Mouse (Mus musculus) A20 (cell line): ENCODE data around the gene Rap1gds1.

Experiments used
- DNase-seq: peaks from one replicate; pipeline ENCODE4 v3.0.0-alpha.2; 2011; ENCODE audit warnings: low read depth, low spot score

Rap1gds1 gene

DNA sequence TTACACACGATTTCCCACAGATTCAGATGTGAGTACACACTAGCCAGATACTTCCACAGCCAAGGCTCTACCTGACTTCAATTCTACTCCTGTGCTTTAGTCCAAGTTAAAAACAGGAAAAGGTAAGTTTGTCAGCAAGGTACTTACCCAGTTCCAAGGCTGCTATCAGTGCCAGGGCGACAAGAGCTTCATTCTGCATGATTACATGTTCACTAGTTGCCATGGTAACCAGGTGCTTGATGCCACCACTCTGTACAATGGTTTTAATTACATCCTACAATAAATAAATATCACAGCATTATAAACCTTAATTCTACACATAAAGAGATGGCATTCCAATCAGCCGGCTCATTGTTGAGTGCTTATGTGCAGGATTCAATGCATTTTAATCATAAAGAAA is 129.5 kb downstream of the Rap1gds1 start:
- no peak for DNase-seq

DNA sequence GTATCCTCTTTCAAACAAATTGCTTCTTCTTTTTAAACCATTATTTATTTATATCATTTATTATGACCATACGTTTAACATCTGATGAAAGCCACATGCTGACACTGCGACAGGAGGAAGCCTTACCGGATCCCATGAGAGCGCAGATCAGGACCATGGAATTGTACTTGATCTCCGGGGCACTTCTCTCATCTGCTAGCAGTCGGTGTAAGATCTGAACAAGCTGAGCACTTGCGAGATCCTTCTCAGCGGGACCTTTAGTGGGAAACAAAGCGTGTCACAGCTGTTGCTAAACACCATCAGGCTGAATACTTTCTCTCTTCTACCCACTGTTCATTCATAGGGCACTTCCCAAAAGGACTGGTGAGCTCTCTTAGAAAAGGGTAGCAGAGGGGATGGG is 133.4 kb downstream of the Rap1gds1 start:
- no peak for DNase-seq

DNA sequence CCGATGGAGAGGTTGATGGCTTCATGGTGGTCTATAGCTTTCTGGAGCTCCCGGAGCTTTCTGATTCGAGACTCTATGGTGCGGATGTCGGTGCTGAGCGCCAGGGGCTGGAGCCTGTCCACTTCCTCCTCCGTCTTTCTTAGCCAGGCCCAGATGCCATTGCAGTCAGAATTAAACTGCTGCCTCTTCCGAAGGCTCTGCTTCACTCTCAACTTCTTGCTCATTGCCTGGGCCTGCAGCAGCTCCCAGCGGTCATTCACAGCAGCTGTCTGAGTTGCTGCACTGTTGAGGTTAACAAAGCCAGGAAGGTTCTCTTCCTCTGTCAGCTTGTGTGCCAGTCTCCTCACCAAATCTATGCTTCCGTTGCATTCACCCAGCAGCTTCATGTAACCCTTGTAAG is 137.8 kb downstream of the Rap1gds1 start:
- no peak for DNase-seq

DNA sequence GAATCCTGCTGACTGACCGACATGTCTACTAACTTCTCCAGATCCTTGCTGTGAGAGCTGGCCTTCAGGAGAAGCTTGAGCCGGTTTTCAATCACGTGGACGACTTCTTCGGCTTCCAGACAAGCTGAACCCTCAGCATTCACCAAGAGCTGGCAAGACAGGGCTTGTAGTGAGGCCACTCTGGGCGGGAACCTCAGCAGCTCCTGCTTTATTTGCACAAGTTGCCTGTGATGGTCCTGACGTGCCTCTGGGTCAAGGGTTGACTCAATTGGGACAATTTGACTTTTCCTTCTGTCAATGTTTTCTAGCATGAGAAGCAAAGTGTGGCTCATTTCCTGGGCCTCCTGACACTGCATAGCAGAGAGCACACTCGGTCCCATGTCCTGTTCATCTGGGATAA is 138.2 kb downstream of the Rap1gds1 start:
- no peak for DNase-seq

DNA sequence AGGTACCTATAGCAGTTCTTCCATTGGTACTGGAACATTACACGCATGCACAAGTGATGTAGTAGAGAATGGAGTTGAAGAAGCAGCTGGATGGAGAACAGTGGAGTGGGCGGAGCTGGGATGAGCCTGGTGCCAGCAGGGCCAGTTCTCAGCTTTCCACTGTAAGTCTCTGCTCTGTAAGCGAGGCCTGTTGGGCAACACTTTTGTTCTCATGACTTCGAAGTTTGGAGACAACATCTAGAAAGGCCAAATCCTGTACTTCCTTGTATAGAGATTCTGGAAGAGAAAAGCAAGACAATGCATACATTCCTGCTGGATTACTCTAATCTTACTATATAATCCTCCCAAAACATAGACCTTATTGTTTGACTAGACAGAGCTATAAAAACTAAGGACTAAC is 147.6 kb downstream of the Rap1gds1 start:
- DNase-seq: no peak

DNA sequence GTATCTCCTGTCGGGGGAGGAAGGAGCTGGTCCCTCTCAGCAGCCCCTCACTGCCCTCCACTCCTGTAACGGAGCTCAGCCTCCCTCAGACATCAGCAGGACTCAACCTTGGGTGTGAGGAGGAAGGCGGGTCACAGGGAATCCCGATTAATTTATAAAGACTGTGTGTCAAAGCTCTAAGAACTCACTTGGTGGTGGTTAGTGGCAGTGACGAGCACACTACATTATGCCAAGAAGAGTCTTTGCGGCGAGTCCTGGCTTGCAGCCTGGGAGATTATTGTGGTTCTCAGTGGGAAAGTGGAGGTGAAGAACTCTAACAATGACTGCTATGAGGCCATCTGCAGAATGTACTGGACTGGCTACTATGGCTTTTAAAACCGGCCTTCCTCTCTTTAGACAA is 148.8 kb downstream of the Rap1gds1 start:
- no peak for DNase-seq

DNA sequence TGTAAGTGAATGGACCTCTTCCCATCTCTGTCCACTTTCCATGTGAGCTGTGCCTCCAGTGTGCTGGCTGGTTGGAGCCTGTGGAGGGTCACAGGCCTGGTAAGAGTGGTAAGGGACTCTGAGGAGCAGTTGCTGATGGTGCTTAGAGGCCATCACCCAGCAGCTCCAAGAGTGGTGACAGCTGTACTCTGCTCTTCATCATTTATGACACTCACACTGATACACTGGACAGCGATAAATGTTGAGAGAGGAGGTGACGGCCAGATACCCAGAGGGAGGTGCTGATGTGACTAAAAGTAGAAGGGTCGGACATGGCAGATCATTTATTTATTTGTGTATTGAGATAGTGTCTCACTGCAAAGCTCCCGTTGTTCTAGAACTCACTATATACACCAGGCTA is 156.8 kb downstream of the Rap1gds1 start:
- no peak for DNase-seq

DNA sequence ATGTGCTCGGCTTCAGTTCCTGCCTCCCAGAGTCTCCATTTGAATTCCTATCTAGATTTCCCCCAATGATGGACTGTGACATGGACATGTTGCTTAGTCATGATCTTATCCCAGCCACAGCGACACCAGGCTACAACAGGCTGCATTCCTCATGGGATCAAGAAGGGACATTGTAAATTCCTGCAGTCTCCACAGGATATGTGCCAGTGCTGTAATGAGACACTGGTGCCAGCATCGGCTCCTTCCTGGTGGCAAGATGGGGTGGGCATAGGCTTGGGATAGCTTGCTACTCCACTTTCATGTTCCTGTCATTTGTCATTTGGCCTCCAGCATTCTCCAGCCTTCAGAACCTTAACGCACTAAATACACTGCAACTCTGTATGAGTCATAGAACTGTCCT is 158.0 kb downstream of the Rap1gds1 start:
- no peak for DNase-seq

DNA sequence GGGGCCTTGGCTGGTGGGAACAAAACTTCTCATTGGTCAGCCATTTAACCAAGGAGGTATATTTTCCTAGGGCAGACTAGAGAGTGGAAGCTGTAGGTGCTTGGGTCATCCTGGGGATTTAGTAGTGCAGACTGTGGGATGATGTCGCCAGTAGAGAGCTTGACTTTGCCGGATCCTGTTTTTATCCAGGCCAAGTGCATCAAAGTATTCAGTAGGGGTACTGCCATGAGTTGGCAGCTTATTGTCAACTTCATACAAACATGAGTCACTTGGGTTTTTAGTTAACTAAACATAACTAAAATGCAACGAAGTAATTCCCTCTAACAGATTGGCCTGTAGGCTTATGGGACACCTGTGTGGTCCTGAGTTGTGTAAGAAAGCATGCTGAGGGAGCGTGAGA is 158.4 kb downstream of the Rap1gds1 start:
- no peak for DNase-seq

DNA sequence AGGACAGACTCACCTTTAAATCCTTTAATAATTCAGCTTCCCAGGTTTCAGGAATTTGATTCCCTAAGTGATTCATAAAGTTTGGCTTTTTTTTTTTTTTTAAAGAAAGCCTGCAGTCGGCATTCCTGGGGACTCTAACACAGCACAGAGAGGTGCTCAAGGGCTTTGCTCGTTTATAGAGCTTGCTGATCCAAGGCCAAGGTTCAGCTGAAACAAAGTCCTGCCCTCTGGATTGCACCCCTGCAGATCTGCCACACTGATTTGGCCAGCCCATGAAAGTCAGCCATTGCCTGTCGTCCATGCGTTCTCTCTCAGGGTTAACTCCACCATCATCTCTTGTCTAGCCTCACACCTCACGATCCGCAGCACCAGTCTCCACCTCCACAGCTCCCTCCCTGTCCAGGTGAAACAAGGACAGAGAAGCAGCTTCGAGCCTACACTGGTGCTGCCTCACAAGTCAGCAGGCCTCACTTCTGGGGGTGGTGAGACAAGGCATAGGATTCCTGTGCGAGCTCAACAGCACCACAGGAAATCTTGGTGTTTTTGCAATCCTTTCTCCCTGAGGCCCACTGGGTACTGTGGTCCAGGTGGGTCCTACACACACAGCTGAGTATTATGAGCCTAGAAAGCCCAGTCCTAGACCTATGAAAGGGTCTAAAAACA is 160.2 kb downstream of the Rap1gds1 start:
- DNase-seq: no peak

DNA sequence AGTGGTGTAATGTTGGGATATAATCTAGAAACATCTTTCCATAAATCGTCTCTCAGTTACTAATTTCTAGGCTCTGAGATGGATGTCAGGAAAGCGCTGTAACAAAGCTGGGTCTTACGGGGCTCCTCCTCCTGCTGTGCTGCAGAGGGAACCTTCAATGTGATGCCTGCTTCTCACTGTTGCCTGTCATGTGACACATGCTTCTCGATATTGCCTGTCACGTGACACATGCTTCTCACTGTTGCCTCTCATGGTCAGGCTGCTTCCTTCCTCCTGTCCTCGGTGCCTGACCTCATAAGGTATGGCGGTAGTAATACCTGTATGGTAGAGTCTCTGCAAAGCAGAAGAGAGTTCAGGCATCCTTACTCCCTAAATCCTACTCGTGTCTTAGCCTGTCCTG is 162.5 kb downstream of the Rap1gds1 start:
- DNase-seq: no peak

DNA sequence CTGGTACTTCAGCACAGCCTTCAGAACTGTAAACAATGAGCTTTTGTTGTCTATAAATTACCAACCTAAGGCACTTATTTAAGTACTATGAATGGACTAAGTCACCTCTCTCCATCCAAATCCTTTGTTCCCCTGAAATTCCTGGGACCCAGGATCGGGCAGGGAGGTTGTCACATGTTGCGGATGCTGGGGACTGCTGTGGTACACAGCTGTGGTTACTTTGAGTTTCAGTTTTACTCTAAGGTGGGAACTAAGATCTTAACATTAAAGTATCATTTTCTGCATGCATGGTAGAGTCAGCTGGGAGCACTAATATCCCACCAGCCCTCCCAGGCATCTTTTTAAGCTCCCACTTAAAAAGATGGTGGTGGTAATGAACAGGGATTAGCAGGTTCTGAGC is 165.7 kb downstream of the Rap1gds1 start:
- peak; percentile 57 for DNase-seq

DNA sequence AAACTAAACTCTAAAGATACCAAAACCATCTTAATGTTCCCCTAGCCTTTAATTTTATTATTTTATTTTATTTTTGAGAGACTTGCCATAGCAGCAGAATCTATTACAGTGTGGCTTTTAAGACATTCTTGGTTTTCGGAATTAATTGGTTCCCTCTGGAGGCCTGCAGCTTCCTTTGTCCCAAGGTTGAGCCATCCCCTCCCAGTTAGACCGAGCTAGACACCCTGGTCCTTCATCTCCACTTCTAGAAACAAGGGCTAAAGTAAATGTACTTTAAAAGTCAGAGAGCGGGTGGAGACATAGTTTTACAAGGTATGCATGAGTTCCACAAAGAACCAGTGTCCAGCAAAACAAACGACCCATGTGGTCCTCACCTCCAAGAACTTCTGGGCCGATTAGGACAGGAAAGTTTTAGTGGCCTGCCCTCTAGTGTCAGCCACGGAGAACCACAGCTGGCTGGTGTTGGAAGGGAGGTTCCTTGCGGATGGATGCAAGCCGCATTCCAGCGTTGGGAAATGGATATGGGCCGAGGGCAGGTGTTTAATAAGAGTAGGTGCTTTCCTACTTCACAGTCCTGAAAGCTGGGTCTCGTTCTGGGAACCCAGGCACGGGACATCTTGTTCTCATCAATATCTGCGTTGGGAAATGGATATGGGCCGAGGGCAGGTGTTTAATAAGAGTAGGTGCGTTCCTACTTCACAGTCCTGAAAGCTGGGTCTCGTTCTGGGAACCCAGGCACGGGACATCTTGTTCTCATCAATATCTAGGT is 168.7 kb downstream of the Rap1gds1 start:
- DNase-seq: peak; percentile 58

DNA sequence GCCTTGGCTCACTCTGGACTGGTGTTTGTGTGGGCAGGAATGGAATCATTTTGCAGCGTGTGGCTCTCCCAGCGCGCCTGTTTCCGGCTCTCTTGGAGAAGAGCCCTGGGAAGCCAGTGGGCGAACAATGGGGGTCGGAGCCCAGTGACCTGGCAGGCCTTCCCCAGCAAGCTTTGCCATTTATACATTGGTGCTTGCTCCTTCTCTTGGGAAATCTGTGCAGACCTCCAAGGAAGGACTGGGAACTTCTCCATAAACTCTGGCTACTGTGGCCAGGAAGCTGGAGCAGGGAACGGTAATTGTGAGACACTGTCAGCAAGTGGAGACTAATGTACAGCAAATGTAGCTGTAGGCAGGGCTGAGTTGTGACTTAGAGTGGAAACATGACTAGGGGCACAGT is 169.3 kb downstream of the Rap1gds1 start:
- no peak for DNase-seq

DNA sequence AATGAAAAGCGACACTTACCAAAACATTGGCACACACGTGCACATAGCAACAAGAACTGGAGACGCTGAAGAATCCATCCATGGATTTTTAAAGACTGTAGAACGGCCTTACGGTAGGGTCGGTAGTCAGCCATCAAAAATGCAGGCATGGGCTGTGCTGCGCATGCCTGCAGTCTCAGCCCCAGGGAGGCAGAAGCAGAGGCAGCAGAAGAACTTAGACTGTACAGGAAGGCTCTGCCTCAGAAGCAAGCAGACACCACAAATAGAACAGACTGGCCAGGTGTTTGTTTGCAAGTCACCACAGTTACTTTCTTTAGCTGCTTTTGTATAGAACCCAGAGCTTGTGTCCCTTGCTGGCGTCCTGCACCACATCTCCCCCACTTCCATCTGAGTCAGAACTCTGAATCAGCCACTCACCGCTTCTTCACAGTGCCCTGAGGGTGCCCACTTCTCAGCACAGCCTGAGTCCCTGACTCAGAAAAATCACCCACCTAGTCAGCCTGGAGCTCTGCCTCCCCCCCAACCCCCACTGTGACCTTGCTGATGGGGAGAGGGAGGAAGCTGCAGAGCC is 174.3 kb downstream of the Rap1gds1 start:
- peak; percentile 89 for DNase-seq

DNA sequence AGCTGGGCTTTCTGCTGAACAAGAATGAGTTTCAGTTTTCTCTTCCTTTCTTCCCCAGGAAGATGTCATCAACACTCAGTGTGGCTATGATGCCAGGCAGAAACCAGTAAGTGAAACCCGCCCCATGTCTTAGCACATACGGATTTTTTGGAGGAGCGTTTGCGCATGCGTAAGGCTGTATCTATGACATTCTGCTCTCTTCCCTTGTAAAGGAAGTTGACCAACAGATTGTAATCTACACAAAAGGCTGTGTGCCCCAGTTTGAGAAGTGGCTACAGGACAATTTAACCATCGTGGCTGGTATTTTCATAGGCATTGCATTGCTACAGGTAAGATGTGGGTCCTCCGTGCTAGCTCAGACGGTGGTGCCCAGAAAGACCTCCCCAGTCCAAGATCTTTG is 176.9 kb downstream of the Rap1gds1 start:
- DNase-seq: no peak

DNA sequence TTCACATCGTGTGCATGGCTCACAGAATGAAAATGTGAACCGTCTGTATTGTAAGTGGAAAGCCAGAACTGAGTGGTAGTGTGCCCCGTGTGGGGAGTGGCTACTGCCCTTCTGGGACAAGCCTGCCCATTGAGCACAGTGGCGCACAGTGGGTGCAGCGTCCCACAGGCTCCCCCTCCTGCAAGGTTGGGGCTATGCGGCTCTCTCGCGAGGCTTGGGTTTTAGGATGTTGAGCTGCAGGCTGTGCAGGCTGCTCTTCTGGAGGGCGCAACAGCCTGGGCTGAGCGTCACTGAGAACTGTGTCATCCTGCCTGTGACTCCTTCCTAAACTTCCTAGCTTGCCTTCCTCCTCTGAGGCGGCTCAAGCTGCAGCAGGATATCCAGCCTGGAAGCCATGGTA is 177.5 kb downstream of the Rap1gds1 start:
- DNase-seq: no peak

DNA sequence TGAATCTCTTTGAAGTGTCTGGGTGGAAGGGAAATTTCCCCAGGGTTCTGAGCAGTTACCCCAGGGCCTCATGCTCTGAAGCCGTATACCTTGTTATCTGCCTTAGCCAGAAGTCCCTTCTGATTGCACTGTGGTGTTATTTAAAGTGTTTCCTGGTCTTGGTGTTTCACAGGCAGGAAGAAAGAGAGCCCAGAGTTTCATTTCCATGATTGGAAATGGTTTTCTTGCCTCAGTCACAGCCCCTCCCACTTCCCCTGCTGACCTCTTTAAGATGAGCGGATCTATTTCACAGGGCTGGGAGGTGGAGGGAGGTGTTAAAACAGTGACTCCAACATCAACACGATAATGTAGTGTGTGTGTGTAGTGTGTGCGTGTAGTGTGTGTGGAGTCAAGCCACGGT is 181.5 kb downstream of the Rap1gds1 start:
- DNase-seq: no peak

DNA sequence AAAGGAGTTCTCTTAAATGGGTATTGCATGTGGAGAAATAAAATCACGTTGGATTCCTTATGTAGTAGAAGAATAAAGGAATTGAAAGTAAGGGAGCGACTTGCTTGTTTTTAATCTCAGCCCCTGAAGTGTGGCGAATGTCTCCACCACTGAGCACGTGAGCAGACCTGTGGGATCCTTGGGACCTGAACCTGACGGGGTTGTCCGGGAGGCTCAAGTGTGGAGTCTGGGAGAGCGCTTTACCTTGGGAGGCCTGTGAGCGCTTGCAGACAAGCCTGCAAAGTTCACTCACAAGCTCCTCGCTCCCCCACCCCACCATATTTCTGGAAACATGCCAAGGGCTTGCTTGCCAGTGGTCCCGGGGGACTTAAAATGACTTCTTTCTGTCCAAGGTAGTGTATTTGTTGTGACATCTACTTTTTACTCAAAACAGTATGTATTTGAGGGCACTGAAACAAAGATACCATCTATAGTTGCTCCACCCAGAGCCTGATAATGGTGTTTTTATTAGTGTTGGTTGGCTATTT is 185.2 kb downstream of the Rap1gds1 start:
- no peak for DNase-seq

DNA sequence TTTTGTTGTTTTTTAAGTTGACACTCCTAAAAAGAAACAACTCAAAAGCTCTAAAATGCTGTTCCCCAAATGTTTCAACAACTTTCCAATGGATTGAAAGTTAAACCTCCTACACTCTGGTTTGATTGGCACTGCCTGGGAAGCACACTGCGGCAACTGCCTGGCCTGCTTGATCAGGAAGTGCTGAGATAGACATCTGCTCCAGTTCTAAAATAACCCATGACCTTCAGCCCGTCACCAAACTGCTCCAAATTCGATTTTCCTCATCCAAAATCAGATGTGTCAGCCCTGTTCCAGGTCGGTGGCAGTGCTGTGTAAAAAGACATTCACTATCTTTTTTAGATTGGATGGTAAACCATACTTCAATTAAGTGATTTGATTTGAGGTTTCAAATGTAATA is 185.8 kb downstream of the Rap1gds1 start:
- no peak for DNase-seq

DNA sequence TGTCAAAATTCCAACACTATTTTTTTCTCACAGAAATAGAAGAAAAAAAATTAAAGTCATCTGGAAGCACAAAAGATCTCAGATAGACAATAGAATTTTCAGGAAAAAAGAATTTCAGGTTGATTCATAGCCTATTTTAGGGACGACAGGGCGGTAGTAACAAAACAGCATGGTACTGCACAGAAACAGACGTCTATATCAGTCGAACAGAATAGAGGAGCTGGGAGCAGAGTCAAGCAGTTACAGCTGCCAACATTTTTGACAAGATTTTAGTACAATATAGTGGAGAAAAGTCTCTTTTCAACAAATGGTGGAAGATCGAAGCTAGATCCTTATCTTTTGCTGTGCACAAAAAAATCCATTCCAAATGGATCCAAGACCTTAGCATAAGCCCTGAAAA is 188.9 kb downstream of the Rap1gds1 start:
- DNase-seq: no peak

DNA sequence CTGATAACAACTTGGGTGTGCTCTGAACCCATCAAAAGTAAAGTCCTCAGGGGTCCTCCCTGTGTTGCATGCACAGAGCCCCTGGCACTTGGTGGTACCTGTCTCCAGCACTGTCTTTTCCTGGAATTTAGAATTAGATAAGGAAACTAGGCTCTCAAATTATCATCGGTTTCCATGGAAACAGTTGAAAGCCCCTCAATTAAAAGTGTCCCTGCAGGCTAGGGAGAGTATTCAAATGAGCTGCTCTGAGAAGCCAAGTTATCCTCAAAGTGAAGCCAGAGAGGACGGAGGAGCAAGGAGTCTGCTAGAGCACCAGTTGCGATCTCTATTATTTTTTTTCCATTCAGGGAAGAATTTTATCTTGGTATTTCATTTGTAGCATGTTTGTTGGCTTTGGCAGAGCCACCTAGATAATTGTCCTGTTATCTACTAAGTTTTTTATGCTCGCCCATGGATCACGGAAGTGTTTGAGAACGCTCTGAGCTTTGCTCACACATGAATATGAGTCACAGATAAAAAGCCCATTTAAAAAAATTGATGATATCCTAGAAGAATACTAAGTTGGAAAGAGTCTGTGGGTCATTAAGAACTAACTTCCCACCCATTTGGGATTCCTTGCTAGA is 193.2 kb downstream of the Rap1gds1 start:
- DNase-seq: no peak
